Mouse (Mus musculus): ENCODE results near the gene Aup1. TPM values are rescaled to one million over a fixed set of nuclear protein-coding genes. Genes with fewer than 3 reads are reported as not detected.

Gene Aup1
- polyA plus RNA-seq, 1 experiment = 867 TPM

DNA sequence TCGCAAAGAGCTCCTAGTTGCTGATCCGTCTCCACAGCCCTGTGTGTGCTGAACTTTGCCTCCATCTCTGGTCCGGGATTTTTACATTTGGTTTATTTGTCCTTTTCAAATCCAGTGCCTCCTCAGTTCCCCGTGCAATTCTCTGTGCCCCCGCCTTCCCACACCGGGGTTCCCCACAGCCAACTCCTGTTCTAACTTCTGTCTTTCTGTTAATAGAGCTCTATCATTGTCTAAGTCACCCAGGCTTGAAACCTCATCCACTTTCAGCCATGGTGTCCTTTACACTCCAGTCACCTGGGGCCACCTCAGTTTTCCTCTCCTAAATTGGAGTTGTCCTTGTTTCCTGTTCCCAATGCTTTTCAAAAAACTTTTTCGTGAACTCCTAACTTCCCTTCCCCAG, 43.1 kb upstream of the Aup1 start:
- WGBS = 85% methylated on average over 7 of the region's 7 CpGs
- Histone ChIP-seq H3K4me1 (replicated peaks; ENCODE audit: control insufficient read depth, insufficient read depth, low read length) (peaks cover 2% of the 10 kb centered on the region; the same call in 1 of the 2 replicates), H3K4me3 (ENCODE audit: control insufficient read depth, insufficient read depth, low read length) (no peak overlapping the region), H3K27me3 (ENCODE audit: control insufficient read depth, insufficient read depth, low read length) (no peaks in the 10 kb centered on the region), H3K36me3 (ENCODE audit: control insufficient read depth, insufficient read depth, low read length) (no peaks in the 10 kb centered on the region), H3K27ac (ENCODE audit: control insufficient read depth, insufficient read depth, low read length) (no peak overlapping the region)
- TF ChIP-seq CTCF (IDR thresholded peaks at IDR 0.05; ENCODE audit: borderline replicate concordance, control insufficient read depth, extremely low read depth, insufficient read depth, low read length, poor library complexity) = no peak
- TF ChIP-seq POLR2A (IDR thresholded peaks at IDR 0.05; ENCODE audit: control insufficient read depth, extremely low read depth, insufficient read depth, low read length, poor library complexity) = no peak
- DNase-seq = no peak

DNA sequence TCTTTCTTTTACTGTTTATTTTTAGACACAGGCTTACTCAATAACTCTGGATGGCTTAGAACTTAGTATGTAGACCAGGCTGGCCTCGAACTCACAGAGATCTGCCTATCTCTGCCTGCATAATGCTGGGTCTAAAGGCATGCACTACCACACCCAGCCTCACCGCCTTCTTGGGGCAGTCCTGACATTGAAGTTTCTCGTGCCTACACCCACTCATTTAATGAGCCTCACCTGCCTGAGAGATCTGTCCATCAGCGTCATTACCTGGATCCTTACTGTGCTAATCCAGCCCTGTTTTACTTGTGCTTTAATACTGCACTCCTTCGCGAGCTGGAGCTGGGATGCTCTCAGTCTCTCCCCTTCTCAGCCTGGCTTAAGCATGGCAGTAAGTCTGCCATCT, 42.6 kb upstream of the Aup1 start:
- no peaks in the 10 kb centered on the region for H3K27me3 ChIP-seq (ENCODE audit: control insufficient read depth, insufficient read depth, low read length)
- DNase-seq = no peak
- no peak overlapping the region for H3K27ac ChIP-seq (ENCODE audit: control insufficient read depth, insufficient read depth, low read length)
- no peak overlapping the region for H3K4me3 ChIP-seq (ENCODE audit: control insufficient read depth, insufficient read depth, low read length)
- WGBS = 94% methylated on average over 6 of the region's 6 CpGs
- TF ChIP-seq POLR2A (IDR thresholded peaks at IDR 0.05; ENCODE audit: control insufficient read depth, extremely low read depth, insufficient read depth, low read length, poor library complexity) (no peak), CTCF (IDR thresholded peaks at IDR 0.05; ENCODE audit: borderline replicate concordance, control insufficient read depth, extremely low read depth, insufficient read depth, low read length, poor library complexity) (no peak)
- no peaks in the 10 kb centered on the region for H3K36me3 ChIP-seq (ENCODE audit: control insufficient read depth, insufficient read depth, low read length)
- H3K4me1 ChIP-seq (replicated peaks; ENCODE audit: control insufficient read depth, insufficient read depth, low read length) = peaks cover 2% of the 10 kb centered on the region; the same call in 1 of the 2 replicates

DNA sequence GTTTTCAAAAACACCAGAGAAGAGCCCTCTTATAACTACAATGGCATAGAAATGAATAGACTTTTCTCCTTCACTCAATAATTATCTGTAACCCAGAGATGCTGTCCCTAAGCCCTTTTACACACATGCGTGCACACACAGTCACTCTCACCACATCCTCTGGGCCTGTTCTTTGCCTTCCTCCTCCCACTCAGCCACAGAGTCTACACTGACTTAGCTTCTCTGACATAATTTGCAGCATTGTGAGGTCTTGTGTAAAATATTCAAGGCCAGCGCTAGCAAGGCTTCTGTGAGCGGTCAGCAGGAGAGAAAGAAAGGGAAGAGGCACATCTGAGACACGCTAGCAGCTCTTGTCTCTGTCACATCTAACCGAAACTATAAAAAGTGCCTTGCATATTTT, 40.9 kb upstream of the Aup1 start:
- TF ChIP-seq CTCF (IDR thresholded peaks at IDR 0.05; ENCODE audit: borderline replicate concordance, control insufficient read depth, extremely low read depth, insufficient read depth, low read length, poor library complexity) (no peak), POLR2A (IDR thresholded peaks at IDR 0.05; ENCODE audit: control insufficient read depth, extremely low read depth, insufficient read depth, low read length, poor library complexity) (no peak)

DNA sequence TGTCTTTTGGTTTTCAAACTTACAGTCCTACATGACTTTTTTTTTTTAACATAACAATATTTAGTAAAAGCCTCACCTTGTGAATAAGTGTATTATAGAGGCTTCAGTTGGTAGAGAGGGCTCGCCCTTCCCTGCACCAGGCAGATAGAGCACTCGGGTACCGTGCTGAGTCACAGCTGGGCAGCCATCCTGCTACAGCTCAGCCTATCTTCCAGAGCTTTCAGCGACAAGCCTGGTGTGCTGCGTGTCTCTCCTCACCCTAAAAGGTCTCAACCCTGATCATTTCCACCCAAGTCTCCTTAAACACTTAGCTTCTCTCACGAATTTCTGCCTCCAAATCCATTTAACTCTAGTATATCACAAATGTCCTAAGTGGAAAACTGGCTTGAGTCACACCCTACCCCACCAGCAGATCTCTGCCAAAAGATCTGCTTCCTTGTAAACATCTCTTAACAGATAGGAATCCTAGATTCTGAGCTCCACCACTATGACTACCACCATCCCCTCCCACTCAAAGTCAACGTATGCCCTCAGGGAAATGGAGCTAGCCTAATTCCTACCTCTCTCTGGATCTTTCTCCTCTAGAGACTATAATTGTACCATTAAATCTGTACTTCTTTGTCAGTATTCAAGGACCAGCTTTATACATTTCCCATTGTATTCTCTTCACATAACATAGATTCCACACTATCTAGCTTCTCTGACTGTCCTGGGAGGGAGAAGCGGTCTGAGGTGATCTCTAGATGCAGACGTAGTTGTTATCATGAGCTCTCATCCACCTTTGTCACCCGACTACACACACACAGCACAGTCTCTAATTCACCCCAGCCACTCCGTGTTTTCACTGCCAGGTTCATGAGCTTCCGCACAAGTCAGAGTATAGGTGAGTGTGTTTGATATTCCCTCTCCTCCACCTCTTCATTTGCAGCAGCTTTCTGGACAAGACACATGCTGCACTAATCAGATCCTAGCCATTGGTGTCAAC, 39.5 kb upstream of the Aup1 start:
- peaks cover 2% of the 10 kb centered on the region; the same call in 1 of the 2 replicates for H3K4me1 ChIP-seq (replicated peaks; ENCODE audit: control insufficient read depth, insufficient read depth, low read length)
- H3K27ac ChIP-seq (ENCODE audit: control insufficient read depth, insufficient read depth, low read length) = no peak overlapping the region
- no peak for TF ChIP-seq CTCF (IDR thresholded peaks at IDR 0.05; ENCODE audit: borderline replicate concordance, control insufficient read depth, extremely low read depth, insufficient read depth, low read length, poor library complexity)
- no peak for TF ChIP-seq POLR2A (IDR thresholded peaks at IDR 0.05; ENCODE audit: control insufficient read depth, extremely low read depth, insufficient read depth, low read length, poor library complexity)
- 71% methylated on average over 12 of the region's 12 CpGs for WGBS
- H3K4me3 ChIP-seq (ENCODE audit: control insufficient read depth, insufficient read depth, low read length) = no peak overlapping the region
- no peaks in the 10 kb centered on the region for H3K27me3 ChIP-seq (ENCODE audit: control insufficient read depth, insufficient read depth, low read length)
- no peak for DNase-seq
- H3K36me3 ChIP-seq (ENCODE audit: control insufficient read depth, insufficient read depth, low read length) = no peaks in the 10 kb centered on the region

More for the DNA sequence above, 40.9 kb upstream of the Aup1 start:
- Histone ChIP-seq H3K27me3 (ENCODE audit: control insufficient read depth, insufficient read depth, low read length) (no peaks in the 10 kb centered on the region), H3K27ac (ENCODE audit: control insufficient read depth, insufficient read depth, low read length) (peak overlapping the region; percentile 8; the same call in 1 of the 2 replicates), H3K36me3 (ENCODE audit: control insufficient read depth, insufficient read depth, low read length) (no peaks in the 10 kb centered on the region), H3K4me3 (ENCODE audit: control insufficient read depth, insufficient read depth, low read length) (no peak overlapping the region), H3K4me1 (replicated peaks; ENCODE audit: control insufficient read depth, insufficient read depth, low read length) (peaks cover 2% of the 10 kb centered on the region; the same call in 1 of the 2 replicates)
- 25% methylated on average over 5 of the region's 5 CpGs for WGBS
- no peak for DNase-seq

DNA sequence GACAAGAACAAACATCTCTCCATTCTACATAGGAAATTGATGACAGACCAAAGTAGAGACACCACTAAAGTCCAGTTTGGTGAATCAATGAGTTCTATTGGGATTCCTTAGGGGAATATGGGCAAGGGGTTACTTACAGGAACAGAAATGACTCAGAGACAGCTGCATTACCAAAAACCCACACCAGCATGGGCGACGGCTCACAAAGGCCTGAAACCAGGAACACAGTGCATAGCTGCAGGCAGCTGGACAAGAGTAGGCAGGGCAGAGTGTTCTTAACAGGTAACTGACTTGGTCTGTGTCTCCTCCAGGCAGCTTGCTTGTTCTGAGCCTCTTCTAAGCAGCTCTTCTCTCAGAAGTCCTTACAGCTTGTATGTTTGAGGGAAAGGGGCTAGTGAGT, 38.6 kb upstream of the Aup1 start:
- no peaks in the 10 kb centered on the region; the same call in 1 of the 2 replicates for H3K4me1 ChIP-seq (replicated peaks; ENCODE audit: control insufficient read depth, insufficient read depth, low read length)
- H3K36me3 ChIP-seq (ENCODE audit: control insufficient read depth, insufficient read depth, low read length) = no peaks in the 10 kb centered on the region
- no peak overlapping the region for H3K4me3 ChIP-seq (ENCODE audit: control insufficient read depth, insufficient read depth, low read length)
- H3K27me3 ChIP-seq (ENCODE audit: control insufficient read depth, insufficient read depth, low read length) = no peaks in the 10 kb centered on the region
- DNase-seq = no peak
- no peak overlapping the region for H3K27ac ChIP-seq (ENCODE audit: control insufficient read depth, insufficient read depth, low read length)
- no peak for TF ChIP-seq CTCF (IDR thresholded peaks at IDR 0.05; ENCODE audit: borderline replicate concordance, control insufficient read depth, extremely low read depth, insufficient read depth, low read length, poor library complexity)
- no peak for TF ChIP-seq POLR2A (IDR thresholded peaks at IDR 0.05; ENCODE audit: control insufficient read depth, extremely low read depth, insufficient read depth, low read length, poor library complexity)
- 92% methylated on average over 2 of the region's 2 CpGs for WGBS

DNA sequence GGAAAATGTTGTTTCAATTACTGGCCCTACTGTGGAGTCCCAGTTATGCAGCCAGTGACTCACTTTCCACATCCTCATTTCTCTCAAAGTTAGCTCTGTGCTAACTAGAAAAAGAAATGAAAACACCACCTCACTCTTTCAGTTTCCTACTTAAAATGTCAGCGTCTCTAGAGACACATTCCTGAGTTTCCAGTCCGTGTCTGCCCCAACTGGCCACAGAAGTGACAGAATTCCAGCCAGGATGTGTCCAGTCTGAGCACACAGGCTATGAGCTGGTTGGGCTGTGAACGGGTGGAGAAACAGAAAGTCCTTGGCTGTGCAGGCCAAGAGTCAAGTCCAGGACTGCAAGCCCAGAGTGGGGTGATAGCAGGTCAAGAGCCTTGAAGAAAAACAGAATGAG, 37.1 kb upstream of the Aup1 start:
- DNase-seq = no peak
- Histone ChIP-seq H3K4me3 (ENCODE audit: control insufficient read depth, insufficient read depth, low read length) (no peak overlapping the region), H3K27me3 (ENCODE audit: control insufficient read depth, insufficient read depth, low read length) (no peaks in the 10 kb centered on the region), H3K27ac (ENCODE audit: control insufficient read depth, insufficient read depth, low read length) (no peak overlapping the region), H3K4me1 (replicated peaks; ENCODE audit: control insufficient read depth, insufficient read depth, low read length) (no peaks in the 10 kb centered on the region; the same call in 1 of the 2 replicates), H3K36me3 (ENCODE audit: control insufficient read depth, insufficient read depth, low read length) (no peaks in the 10 kb centered on the region)
- TF ChIP-seq POLR2A (IDR thresholded peaks at IDR 0.05; ENCODE audit: control insufficient read depth, extremely low read depth, insufficient read depth, low read length, poor library complexity) (no peak), CTCF (IDR thresholded peaks at IDR 0.05; ENCODE audit: borderline replicate concordance, control insufficient read depth, extremely low read depth, insufficient read depth, low read length, poor library complexity) (no peak)
- 86% methylated on average over 3 of the region's 3 CpGs for WGBS
